9 mouse cellular contexts compared by ENCODE assay signal in genomic region chr16:92319353-92320109, GRCm38 (mm10). TPM values are rescaled to one million over a fixed set of nuclear protein-coding genes. Genes with fewer than 3 reads are reported as not detected.
DNase-seq lines count a peak whose midpoint lies in the region; ATAC-seq lines count a peak whose summit lies in the region.
"Had no signal": no experiment of that assay in that cellular context is flagged by ENCODE, and none has a peak within 500 bp of the region (broad histone marks: within the 10 kb centered on the region; RNA-seq: fewer than 3 reads in every experiment).

No protein-coding gene starts in this region.

- no peaks in the 10 kb centered on the region for H3K27me3 ChIP-seq in midbrain, embryonic 10.5 days (ENCODE audit: low read depth, poor library complexity, severe bottlenecking)
- no peaks in the 10 kb centered on the region for H3K27me3 ChIP-seq in midbrain, embryonic 13.5 days

- intact Hi-C loops in left cerebral cortex, postnatal 36 days (cut with DNase I) = loop anchor here (10.0 kb wide), 1 partner anchor 1225 kb away; no protein-coding TSS in a partner anchor

- no peaks in the 10 kb centered on the region for H3K36me3 ChIP-seq in midbrain, embryonic 10.5 days
- no peaks in the 10 kb centered on the region for H3K36me3 ChIP-seq in midbrain, embryonic 13.5 days

- no peak for ATAC-seq in midbrain, embryonic 13.5 days
- ATAC-seq in neutrophil, adult 5-6 weeks (ENCODE audit: extremely low read depth, insufficient number of reproducible peaks, low FRiP score, poor library complexity, severe bottlenecking) = peak; percentile 37; the same call in 1 of the 2 replicates

- peaks cover 14% of the 10 kb centered on the region for H3K4me1 ChIP-seq in midbrain, embryonic 10.5 days
- H3K4me1 ChIP-seq in midbrain, embryonic 13.5 days (replicated peaks) = peaks cover 6% of the 10 kb centered on the region

- WGBS in midbrain, embryonic 10.5 days = 69% methylated on average over 20 of the region's 20 CpGs
- 65% methylated on average over 20 of the region's 20 CpGs for WGBS in midbrain, embryonic 13.5 days

- no peak overlapping the region for H3K4me3 ChIP-seq in midbrain, embryonic 10.5 days
- H3K4me3 ChIP-seq in midbrain, embryonic 13.5 days (replicated peaks) = no peak overlapping the region

- H3K9ac ChIP-seq in midbrain, embryonic 13.5 days (replicated peaks) = no peak overlapping the region

- no peaks in the 10 kb centered on the region for H3K9me3 ChIP-seq in midbrain, embryonic 10.5 days (replicated peaks)
- no peaks in the 10 kb centered on the region for H3K9me3 ChIP-seq in midbrain, embryonic 13.5 days

- no peak overlapping the region for H3K27ac ChIP-seq in midbrain, embryonic 10.5 days (replicated peaks)
- no peak overlapping the region for H3K27ac ChIP-seq in midbrain, embryonic 13.5 days

- H3K4me2 ChIP-seq in midbrain, embryonic 13.5 days (replicated peaks) = no peak overlapping the region

- DNase-seq in adrenal gland, postnatal 14 days = peak; percentile 78
- no peak for DNase-seq in adrenal gland, adult 8-10 months
- DNase-seq in midbrain, embryonic 10.5 days (ENCODE audit: low spot score) = peak; percentile 44
- peak; percentile 60 for DNase-seq in embryo, embryonic 11 days
- peak; percentile 54 to 62 for DNase-seq in left cerebral cortex, postnatal 36 days (ENCODE audit: low spot score in 2 of 2)
- peak; percentile 80 to 81 for DNase-seq in thymus, postnatal 36 days

RNA-seq across cellular contexts. Expression of gene Fam243, which starts 1.7 kb away (rescaled TPM):
- not detected in 2 replicates for total RNA-seq in adrenal gland, postnatal 14 days (2021)
- total RNA-seq in adrenal gland, adult 8-10 months (2022) = under 1 TPM in 1 of 4 experiments, not detected in 3; 0.13 TPM
- 0.07 TPM in 1 of 2 replicates, not detected in the other for polyA plus RNA-seq in midbrain, embryonic 10.5 days (2016; fragmentation: Nextera tagmentation; extraction: Ambion mirVana)
- not detected in 2 replicates for polyA plus RNA-seq in midbrain, embryonic 13.5 days (2015; fragmentation: Nextera tagmentation; extraction: Ambion mirVana)
- not detected for total RNA-seq in left cerebral cortex, postnatal 36 days (2021)
- total RNA-seq in neutrophil, adult 5-6 weeks (2017) = not detected in 2 replicates

RNA-seq across cellular contexts. Expression of gene Smim11, which starts 18.4 kb away (rescaled TPM):
- 63.6 and 68.8 TPM in 2 replicates for total RNA-seq in adrenal gland, postnatal 14 days (2021)
- 10 to 100 TPM; 52.1 to 83.0 (median 64.7) TPM for total RNA-seq in adrenal gland, adult 8-10 months (2022)
- 126 and 133 TPM in 2 replicates for polyA plus RNA-seq in midbrain, embryonic 10.5 days (2016; fragmentation: Nextera tagmentation; extraction: Ambion mirVana)
- polyA plus RNA-seq in midbrain, embryonic 13.5 days (2015; fragmentation: Nextera tagmentation; extraction: Ambion mirVana) = 94.2 and 109 TPM in 2 replicates
- 10 to 100 TPM; 15.8 to 16.2 TPM for total RNA-seq in left cerebral cortex, postnatal 36 days (2021)
- total RNA-seq in neutrophil, adult 5-6 weeks (2017) = 41.3 and 60.4 TPM in 2 replicates

RNA-seq across cellular contexts. Expression of gene Kcne2, which starts 27.3 kb away (rescaled TPM):
- total RNA-seq in adrenal gland, postnatal 14 days (2021) = not detected in 2 replicates
- not detected for total RNA-seq in adrenal gland, adult 8-10 months (2022)
- 0.23 and 0.29 TPM in 2 replicates for polyA plus RNA-seq in midbrain, embryonic 10.5 days (2016; fragmentation: Nextera tagmentation; extraction: Ambion mirVana)
- polyA plus RNA-seq in midbrain, embryonic 13.5 days (2015; fragmentation: Nextera tagmentation; extraction: Ambion mirVana) = 2.2 and 5.3 TPM in 2 replicates
- total RNA-seq in left cerebral cortex, postnatal 36 days (2021) = under 1 TPM in 1 of 2 experiments, not detected in 1; 0.17 TPM
- total RNA-seq in neutrophil, adult 5-6 weeks (2017) = not detected in 2 replicates
- polyA plus RNA-seq: gonadal fat pad, adult 2 months had no signal

RNA-seq across cellular contexts. Expression of gene Kcne1, which starts 39.7 kb away (rescaled TPM):
- total RNA-seq in adrenal gland, postnatal 14 days (2021) = not detected in 2 replicates
- total RNA-seq in adrenal gland, adult 8-10 months (2022) = not detected
- polyA plus RNA-seq in midbrain, embryonic 10.5 days (2016; fragmentation: Nextera tagmentation; extraction: Ambion mirVana) = 0.41 and 0.55 TPM in 2 replicates
- polyA plus RNA-seq in midbrain, embryonic 13.5 days (2015; fragmentation: Nextera tagmentation; extraction: Ambion mirVana) = 0.12 TPM in 1 of 2 replicates, not detected in the other
- not detected for total RNA-seq in left cerebral cortex, postnatal 36 days (2021)
- not detected in 2 replicates for total RNA-seq in neutrophil, adult 5-6 weeks (2017)
